Mouse (Mus musculus): ENCODE measurements around the gene Rab10.
A peak's percentile ranks its signal among the peaks of the same experiment; 100 is the strongest.

The Rab10 gene

DNA sequence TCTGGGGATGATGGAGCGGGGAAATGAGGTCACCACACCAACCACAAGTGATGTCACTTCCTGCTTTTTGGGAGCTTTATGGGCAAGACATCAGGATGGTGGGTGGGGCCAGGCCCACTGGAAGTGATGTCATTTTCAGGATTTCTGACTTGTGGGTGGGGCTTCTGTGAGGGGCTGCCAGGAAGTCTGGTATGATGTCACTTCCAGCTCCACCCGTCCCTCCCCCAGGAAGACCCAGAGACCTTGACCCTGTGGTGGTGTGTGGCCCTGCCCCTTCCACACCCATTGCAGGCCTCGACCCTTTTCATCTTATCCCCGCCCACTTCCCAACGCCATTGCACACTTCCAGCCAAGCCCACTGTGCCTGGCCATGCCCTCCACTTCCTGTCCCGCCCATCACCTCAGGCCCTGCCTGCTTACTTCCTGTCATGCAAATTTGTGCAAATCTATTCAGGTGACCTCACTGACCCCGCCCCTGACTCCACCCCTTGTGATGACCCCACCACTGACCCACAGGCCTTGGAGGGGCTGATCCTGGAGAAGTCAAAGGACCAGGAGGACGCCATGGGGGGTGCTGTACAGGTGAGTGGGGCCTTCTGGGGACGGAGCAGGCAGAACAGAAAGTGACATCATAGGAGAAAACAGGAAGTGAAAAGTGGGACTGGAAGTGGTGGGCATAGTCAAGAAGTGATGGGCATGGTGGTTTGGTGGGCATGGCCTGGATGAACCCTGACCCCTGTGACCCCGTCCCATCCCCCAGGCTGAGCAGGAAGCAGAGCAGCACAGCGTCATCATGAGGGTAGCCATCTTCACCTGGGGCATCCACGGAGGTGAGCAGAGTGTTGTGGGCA is 72.7 kb downstream of the Rab10 start:
- peak; percentile 68 for DNase-seq (ENCODE audit: low spot score)

- peak; percentile 67 for DNase-seq (ENCODE audit: low spot score)
Measured at GRCm38 (mm10) chr12:3236163-3236641, 73.6 kb downstream of the Rab10 start.

GRCm38 (mm10) chr12:3235646-3236161 is 74.1 kb downstream of the Rab10 start:
- DNase-seq (ENCODE audit: low spot score) = peak; percentile 93

DNA sequence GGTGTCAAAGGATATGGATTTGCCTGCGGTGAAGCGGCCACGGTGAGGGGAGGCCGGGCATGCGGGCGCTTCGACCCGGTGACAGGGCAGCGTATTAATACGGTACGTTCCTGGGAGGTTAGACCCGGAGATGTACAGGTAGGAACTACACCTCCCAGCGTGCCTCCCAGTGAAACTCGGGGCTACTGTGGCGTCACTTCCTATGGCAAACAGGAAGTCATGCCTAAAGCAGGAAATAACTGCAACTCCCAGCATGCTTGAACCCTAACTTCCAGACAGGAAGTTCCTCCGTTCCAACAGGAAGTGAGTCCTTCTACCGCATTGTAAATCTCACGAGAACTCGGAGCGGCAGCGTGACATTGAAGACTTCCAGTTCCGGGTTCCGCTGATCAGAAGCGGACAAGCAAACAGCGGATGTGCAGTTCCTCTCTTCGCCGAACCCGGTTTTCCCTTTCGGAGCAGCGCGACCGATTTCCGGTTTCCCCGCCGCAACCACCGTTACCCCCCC is 74.6 kb downstream of the Rab10 start:
- DNase-seq (ENCODE audit: low spot score) = peak; percentile 96

GRCm38 (mm10) chr12:3234061-3234460 is 75.7 kb downstream of the Rab10 start:
- DNase-seq (ENCODE audit: low spot score) = no peak

- no peak for DNase-seq (ENCODE audit: low spot score)
Measured at GRCm38 (mm10) chr12:3223352-3223751, 86.4 kb downstream of the Rab10 start.

DNA sequence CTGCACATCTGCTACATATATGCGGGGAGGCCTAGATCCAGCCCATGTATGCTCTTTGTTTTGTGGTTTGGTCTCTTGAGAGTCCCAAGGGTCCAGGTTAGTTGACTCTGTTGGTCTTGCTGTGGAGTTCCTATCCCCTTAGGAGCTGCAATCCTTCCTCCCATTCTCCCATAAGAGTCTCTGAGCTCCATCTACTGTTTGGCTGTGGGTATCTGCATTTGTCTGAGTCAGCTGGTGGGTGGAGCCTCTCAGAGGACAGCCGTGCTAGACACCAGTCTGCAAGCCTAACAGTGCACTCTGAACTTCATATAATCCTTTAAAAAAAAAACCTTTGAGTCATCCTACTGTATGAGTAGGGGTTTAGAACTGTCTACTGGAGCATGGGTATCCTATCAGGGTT is 99.6 kb downstream of the Rab10 start:
- no peak for DNase-seq (ENCODE audit: low spot score)

DNA sequence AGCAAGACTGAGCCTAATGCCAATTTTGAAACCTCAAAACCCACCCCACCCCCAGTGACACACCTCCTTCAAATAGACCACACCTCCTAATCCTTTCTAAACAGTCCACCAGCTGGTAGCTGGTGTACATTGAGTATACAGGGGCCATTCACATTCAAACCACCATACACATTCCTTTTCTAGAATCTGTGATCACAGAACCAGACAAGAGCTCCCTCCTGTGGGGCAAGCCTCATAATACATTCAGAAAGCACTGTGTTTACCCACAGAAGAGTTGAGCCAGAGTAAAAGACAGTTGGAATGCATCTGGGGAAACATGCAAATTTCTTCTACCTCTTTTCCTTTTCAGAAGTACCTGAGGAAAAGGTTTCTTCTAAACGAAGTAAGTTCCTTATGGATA is 100.6 kb downstream of the Rab10 start:
- no peak for DNase-seq (ENCODE audit: low spot score)
